Mouse (Mus musculus) liver, embryonic 15.5 days (tissue): ENCODE results near the gene Enkd1. TPM values are rescaled to one million over a fixed set of nuclear protein-coding genes. Genes with fewer than 3 reads are reported as not detected.

Source experiments
- polyA plus RNA-seq: library from polyadenylated mRNA; unstranded; fragments of >200 nt; fragmentation: Nextera tagmentation; extraction: Ambion mirVana; gene quantifications from 2 replicates; pipeline ENCODE4 v1.2.1, GENCODE M21; 2015

Enkd1 gene
- polyA plus RNA-seq, 1 experiment from 2014 or later = 4.4 TPM

Other genes with a start within 250 kb of the Enkd1 start
- 3.1 and 4.8 TPM in 2 replicates for gene Tppp3, start 236.7 kb downstream of the Enkd1 start, polyA plus RNA-seq
- gene Zdhhc1, start 211.3 kb downstream of the Enkd1 start, polyA plus RNA-seq = 1.9 and 2.3 TPM in 2 replicates
- gene Hsd11b2, start 189.5 kb downstream of the Enkd1 start, polyA plus RNA-seq = 0.40 and 0.58 TPM in 2 replicates
- gene Atp6v0d1, start 142.2 kb downstream of the Enkd1 start, polyA plus RNA-seq = 52.4 and 59.4 TPM in 2 replicates
- 7.1 and 7.2 TPM in 2 replicates for gene Ripor1, start 103.0 kb downstream of the Enkd1 start, polyA plus RNA-seq
- 62.0 and 63.5 TPM in 2 replicates for gene Ctcf, start 71.6 kb downstream of the Enkd1 start, polyA plus RNA-seq
- 0.18 TPM in 1 of 2 replicates, not detected in the other for gene Agrp, start 70.8 kb downstream of the Enkd1 start, polyA plus RNA-seq
- 0.35 and 0.74 TPM in 2 replicates for gene Carmil2, start 21.9 kb downstream of the Enkd1 start, polyA plus RNA-seq
- gene Acd, start 7.1 kb downstream of the Enkd1 start, polyA plus RNA-seq = 22.4 and 23.6 TPM in 2 replicates
- 6.1 and 6.3 TPM in 2 replicates for gene Pard6a, start 7.1 kb downstream of the Enkd1 start, polyA plus RNA-seq
- gene 4933405L10Rik, start 555 bp downstream of the Enkd1 start, polyA plus RNA-seq = not detected in 2 replicates
- gene Gfod2, start 50.5 kb upstream of the Enkd1 start, polyA plus RNA-seq = 1.8 and 2.3 TPM in 2 replicates
- gene Ranbp10, start 119.1 kb upstream of the Enkd1 start, polyA plus RNA-seq = 45.0 and 52.2 TPM in 2 replicates
- 0.07 and 0.22 TPM in 2 replicates for gene Tsnaxip1, start 119.5 kb upstream of the Enkd1 start, polyA plus RNA-seq
- gene Cenpt, start 145.1 kb upstream of the Enkd1 start, polyA plus RNA-seq = 20.3 and 22.7 TPM in 2 replicates
- 31.5 and 32.2 TPM in 2 replicates for gene Thap11, start 146.9 kb upstream of the Enkd1 start, polyA plus RNA-seq
- 85.2 and 94.1 TPM in 2 replicates for gene Nutf2, start 152.4 kb upstream of the Enkd1 start, polyA plus RNA-seq
- 15.3 and 15.5 TPM in 2 replicates for gene Edc4, start 172.7 kb upstream of the Enkd1 start, polyA plus RNA-seq
- gene Nrn1l, start 185.4 kb upstream of the Enkd1 start, polyA plus RNA-seq = not detected in 2 replicates
- 10.3 and 12.5 TPM in 2 replicates for gene Pskh1, start 192.2 kb upstream of the Enkd1 start, polyA plus RNA-seq
- gene Ctrl, start 225.7 kb upstream of the Enkd1 start, polyA plus RNA-seq = 0.20 and 0.36 TPM in 2 replicates
- 45.0 and 47.9 TPM in 2 replicates for gene Psmb10, start 230.2 kb upstream of the Enkd1 start, polyA plus RNA-seq
- 70.8 and 85.2 TPM in 2 replicates for gene Lcat, start 235.2 kb upstream of the Enkd1 start, polyA plus RNA-seq